Mouse (Mus musculus) mouse embryonic stem cell (cell line): ENCODE measurements at regions not wholly inside any gene's neighbourhood (a gene's known extent, or its start where the extent isn't known, plus 50 kb on each side); places are given as distances from the start of the nearest gene placed in this dataset.

Experiments
- in situ Hi-C, 2 experiments: fragments of 300-500 bp; cut with MboI; formaldehyde crosslinking; loops; 1 replicate in 1 of 2; 3 replicates in 1 of 2; pipeline ENCODE4 v1.14.3; 2019 to 2020; ENCODE audit warnings: low sequenced_read_pairs in 2 of 2, low pct_unique_long_range_greater_than_20kb in 1 of 2, mixed read lengths in 1 of 2; ENCODE audit not compliant: unreplicated experiment in 1 of 2

DNA sequence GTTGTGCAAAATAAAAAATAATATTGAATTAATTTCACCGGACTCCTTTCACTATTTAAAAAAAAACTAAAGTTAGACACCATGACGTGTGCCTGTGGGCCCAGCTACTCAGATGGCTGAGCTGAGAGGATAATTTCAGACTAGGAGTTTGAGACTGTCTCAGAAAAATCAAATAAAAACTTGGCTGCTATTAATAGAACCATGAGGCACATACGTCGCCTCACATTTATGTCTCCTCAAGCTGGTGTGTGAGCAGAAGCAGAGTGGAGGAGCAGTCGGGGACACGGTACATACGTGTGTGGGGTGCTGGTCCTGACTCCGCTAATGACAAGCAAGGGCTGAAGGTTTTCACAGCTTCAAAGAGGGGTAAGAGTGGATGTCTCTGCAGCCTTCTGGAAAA, 52.8 kb upstream of the Dmrtb1 start:
- in situ Hi-C loops, result loop anchor here in 1 of 2 experiments (10.0 kb wide), 1 partner anchor 118 kb away; no protein-coding TSS in a partner anchor

DNA sequence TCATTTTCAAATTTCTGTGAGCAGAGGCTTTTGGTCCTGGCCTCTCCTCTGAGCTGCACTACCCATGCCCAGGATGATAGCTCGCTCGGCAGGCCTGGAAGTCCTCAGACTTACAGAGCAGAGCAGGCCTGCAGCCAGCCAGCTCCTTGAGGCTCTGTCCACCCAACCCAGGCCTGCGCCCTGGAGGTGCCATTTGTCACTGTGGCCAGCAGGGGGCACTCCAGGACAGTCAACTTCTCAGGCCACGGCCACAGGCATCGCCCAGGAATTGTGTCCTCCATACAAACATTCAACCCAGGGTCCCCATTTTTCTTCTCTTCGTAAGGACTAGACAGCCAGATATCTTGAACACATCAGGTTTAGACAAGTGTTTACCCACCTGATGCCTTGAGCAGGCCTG, 53.9 kb upstream of the Dmrtb1 start:
- in situ Hi-C loops, result loop anchor here in 1 of 2 experiments (10.0 kb wide), 1 partner anchor 117 kb away; no protein-coding TSS in a partner anchor

DNA sequence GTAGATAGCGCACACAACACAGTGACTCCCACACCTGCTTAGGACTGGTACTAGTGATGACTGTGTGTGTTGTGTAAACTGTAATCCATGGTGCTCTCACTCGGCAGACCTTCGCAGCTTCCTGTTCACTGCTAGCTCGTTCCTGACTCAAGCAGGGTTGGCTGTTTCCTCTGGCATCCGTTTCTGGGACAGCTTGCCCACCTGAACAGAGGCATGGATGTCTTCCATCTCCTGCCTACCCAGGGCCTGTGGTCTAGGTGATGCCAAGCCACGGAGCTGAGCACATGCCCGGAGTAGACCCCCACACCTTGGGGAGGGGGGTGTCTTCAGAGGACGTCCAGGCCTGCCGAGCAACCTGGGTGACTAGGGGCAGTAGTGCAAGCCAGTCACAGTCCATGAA, 54.7 kb upstream of the Dmrtb1 start:
- in situ Hi-C loops, result loop anchor here in 1 of 2 experiments (10.0 kb wide), 1 partner anchor 116 kb away; no protein-coding TSS in a partner anchor

DNA sequence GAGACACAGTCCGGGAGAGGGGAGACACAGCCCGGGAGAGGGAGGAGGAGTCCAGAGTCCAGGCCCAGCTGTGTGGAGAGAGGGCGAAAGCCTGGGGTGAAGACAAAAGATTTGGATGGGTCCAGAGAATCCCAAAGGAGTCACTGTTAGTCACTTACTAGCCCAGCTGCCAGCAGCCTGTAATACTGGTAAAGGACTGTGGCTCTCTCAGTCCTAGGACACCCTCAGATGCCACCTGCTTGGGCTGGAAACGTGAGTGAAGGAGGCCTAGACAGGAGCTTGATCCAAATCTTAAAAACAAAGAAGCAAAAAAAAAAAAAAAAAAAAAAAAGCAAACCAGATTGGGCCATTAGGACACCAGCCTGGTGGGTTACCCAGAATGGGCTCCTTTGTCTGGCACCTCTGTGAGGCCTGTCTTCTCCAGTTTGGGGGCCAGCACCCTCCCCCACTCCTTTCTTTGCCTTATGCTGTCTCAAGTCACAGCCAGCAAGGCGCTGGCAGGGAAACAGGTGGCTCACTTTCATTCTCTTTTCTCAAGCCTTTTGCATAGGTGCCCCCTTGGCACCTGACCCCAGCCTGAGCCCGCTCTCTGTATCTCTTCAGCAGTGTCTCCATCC, 55.9 kb upstream of the Dmrtb1 start:
- in situ Hi-C loops, result loop anchor here in 1 of 2 experiments (10.0 kb wide), 1 partner anchor 115 kb away; no protein-coding TSS in a partner anchor

DNA sequence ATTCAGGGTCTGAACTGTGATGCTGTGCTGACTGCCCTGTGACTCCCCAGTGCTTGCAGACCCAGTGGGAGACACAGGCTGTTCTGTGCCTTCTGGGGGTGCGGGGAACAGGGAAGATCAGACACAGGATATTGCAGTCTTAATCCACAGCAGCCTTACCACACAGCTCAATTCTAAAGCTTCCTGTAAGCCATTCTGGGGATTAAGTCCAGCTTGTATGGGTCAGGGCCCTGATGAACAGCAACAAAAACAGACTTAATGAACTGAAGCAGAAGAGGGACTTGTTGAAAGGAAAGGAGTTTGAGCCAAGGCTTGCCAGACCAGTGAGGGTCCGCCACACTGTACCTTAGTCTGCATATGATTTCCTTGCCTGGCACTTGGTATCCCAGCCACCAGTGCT, 58.4 kb upstream of the Lrp8 start:
- in situ Hi-C loops, result no loop called here

DNA sequence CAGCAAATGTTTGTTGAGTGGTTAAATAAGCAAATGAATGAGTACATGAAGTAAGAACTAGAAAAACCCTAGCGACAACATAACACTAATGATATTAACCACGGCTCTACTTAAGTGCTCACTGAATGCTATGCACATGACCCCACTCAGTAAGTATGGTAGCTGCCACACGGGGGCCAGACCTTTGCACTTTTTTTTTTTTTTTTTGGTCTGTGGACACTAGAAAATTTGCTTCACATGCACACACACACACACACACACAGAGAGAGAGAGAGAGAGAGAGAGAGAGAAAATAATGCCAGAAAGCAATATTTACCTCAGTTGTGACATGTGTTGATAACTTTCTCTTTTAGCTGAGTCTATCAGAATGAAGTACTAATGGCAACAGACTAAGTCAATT, 55.7 kb upstream of the Lrp8 start:
- in situ Hi-C loops, result no loop called here

DNA sequence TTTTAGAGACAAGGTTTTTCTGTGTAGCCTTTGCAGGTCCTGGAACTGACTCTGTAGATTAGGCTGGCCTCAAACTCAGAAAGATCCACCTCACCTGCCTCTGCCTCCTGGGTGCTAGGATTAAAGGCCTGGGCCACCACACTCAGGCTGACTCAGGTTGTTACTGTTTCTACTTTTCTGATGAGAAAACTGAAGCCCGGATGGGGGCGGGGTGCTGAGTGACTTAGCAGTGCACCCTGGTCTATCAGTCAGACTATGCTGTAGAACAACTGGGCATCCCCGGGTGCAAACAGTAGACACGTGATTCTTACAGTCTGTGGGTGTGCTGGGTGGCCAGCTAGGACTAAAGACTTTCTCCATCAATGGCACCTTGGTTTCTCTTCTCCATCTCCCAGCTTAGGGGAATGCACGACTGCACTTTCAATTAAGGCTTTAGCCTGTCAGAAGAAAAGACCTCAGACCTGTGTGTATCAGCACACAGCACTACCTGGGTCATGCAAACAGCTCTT, 55.1 kb upstream of the Lrp8 start:
- in situ Hi-C loops, result no loop called here

DNA sequence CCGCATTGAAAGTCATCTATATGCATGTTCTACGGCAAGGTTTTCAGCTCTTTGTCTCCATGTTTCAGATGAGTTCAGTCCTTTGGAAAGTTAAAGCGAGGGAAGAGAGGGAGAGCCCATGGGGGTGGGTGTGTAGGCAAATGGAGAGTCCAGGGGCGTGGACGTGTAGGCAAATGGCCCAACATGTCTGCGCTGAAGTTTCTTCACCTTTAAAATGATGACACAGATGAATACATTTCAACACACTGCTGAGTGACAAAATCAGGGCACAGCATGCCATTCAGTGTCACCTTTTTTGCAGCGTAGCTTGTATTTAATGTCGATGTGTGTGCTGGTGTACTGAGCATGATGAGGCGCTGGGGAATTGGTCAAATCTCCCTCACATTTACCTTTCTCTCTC, 54.6 kb upstream of the Lrp8 start:
- in situ Hi-C loops, result no loop called here

DNA sequence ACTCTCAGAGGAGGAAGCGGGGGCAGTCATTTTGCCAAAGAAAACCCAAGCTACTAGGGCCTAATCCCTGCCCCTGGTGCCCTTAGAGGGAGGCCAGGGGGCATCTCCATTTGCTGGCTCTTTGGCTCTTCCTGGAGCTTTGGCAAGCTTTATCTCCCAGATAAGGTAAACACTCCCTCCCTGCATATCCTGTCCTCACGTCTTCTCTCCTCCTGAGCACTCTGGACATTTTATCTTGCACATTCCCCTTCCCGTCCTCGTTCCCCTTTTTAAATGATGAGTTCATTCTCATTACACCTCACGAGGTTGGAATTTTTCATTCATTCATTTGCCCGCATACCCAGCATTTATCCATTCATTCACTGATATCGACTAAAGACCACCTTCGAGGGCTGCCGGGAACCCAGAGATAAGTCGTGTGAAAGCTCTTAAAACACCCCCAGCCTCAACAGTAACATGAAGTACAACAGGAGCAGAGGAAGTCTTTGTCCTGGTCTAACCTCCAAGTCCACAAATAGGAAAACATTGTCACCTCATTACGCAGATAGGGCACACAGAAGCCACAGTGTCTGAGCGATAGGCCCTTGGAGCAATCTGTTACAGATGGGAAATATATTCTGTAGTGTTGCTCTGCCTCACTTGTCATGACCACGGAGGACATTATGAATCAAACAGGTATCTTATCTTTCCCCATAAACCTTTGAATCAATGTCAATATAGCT, 54.0 kb upstream of the Lrp8 start:
- in situ Hi-C loops, result no loop called here

DNA sequence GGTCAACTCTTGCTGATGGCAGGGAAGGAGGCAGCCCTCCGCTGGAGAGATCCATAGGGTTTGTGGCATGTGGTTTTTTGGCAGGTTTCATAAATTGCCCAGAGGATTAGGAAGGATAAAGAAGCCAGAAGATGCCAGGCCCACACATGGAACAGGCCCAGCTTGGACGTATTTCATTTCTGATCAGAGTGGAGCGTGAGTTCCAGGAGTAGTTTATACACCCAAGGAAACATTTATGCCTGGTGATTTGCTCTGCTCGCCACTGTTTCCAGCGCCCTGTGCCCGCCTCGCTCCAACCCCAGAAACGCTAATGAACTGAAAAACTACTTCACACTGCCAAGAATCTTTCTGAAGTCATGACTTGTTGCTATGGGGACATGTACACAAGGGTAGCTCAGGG, 53.0 kb upstream of the Lrp8 start:
- in situ Hi-C loops, result no loop called here

DNA sequence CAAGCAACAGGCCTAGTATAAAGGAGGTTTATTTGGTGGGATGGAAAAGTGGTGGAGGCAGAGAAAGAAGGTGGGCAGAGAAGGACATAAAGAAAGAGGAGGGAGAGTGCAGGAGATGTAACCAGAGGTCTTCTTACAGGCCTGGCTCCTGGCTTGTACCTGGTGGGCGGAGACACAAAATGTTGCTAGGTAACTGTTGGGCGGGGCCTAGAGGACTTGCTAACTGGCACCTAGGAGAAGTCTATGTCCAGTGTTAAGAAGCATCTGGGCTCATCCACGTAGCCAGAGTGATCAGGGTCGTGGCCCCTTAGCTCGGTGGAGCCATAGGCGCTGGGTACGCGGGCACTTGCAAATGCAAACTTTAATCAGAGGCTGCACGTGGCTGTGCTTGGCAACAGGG, 52.0 kb upstream of the Lrp8 start:
- in situ Hi-C loops, result no loop called here
